Mouse (Mus musculus) brain, embryonic 14.5 days (tissue): ENCODE measurements around the gene Col23a1.

Experiments
- CTCF ChIP-seq: fragments of 200-500 bp; IDR thresholded peaks from 2 replicates; pipeline ENCODE4 v1.5.1; 2012; ENCODE audit warnings: inconsistent platforms, mild to moderate bottlenecking, moderate library complexity, borderline replicate concordance; ENCODE audit not compliant: insufficient read depth, insufficient read length; ENCODE audit errors: extremely low read depth
- POLR2A ChIP-seq: fragments of 200-500 bp; IDR thresholded peaks from 2 replicates; pipeline ENCODE4 v1.6.1; 2012; ENCODE audit warnings: mild to moderate bottlenecking, inconsistent platforms, borderline replicate concordance; ENCODE audit not compliant: poor library complexity, insufficient read depth, insufficient read length, severe bottlenecking; ENCODE audit errors: extremely low read depth

DNA sequence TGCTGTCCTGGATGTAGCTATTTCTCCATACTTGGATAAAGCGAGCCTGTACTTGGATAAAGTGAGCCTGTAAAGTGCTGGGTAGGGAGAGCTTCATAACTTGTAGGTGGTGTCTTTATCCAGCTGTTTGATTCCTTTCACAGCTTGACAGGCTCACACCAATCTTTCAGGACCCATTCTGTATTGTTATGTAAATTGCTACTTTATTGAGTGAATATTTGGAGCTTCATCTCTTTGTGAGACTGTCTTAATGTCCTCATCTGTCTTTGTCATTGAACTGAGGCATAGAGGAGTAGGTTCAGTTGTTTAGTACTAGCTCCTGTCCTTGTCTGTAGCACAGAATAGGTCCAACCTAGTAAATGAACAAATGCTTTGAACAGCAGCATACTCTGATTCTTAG is 15.3 kb upstream of the Col23a1 start:
- TF ChIP-seq POLR2A = no peak
- TF ChIP-seq CTCF = no peak
